Mouse (Mus musculus) right cerebral cortex, adult 2 months (tissue): ENCODE data around the gene Ddx58.

ENCODE experiments used
- DNase-seq, 2 experiments: peaks; one replicate each; pipeline ENCODE4 v3.0.0; 2021 to 2022; ENCODE audit warnings: low spot score in 2 of 2

The Ddx58 gene

GRCm38 (mm10) chr4:40182651-40183320 lies 56.8 kb downstream of the Ddx58 start:
- peak; percentile 71 to 75 for DNase-seq

DNA sequence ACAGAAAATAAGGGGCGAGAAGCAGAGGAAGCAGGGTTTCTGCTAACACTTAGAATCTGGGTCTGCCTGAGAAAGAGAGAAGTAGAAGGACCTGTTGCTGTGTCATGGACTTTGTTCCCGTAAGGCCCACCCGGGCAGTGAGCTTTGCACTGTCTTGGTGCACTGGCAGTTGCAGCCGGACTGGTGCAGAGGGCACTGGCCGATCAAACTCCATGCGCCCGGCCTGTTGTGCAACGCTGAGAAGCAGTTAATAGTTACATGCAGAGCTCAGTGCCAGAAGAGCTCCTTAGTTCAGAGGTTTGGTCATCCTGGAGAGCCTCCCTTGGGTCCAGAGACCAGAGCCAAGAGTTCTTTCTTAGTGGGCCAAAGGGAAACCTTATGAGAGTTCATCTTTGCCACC lies 57.9 kb downstream of the Ddx58 start:
- no peak for DNase-seq

GRCm38 (mm10) chr4:40180046-40180445 lies 59.6 kb downstream of the Ddx58 start:
- no peak for DNase-seq

DNA sequence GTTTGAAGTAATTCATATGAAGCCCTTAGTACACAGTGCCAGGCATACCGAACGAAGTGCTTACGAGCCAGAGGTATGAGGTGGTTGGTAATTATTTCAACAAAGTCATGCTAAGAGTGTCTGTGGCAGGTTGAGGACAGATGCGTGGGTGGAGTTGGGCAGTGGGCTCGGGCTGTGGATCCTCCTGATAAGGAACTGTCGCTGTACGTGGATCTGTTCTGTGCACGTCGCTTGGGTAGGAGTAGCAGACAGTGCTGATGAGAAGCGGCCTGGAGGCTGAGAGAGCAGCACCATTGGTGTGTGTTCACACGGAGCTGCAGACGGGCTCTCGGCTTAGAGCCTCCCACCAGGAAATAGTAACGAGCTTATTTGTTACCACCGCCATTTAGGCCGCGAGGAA lies 61.0 kb downstream of the Ddx58 start:
- no peak for DNase-seq

GRCm38 (mm10) chr4:40174321-40174720 lies 65.3 kb downstream of the Ddx58 start:
- DNase-seq, result no peak

DNA sequence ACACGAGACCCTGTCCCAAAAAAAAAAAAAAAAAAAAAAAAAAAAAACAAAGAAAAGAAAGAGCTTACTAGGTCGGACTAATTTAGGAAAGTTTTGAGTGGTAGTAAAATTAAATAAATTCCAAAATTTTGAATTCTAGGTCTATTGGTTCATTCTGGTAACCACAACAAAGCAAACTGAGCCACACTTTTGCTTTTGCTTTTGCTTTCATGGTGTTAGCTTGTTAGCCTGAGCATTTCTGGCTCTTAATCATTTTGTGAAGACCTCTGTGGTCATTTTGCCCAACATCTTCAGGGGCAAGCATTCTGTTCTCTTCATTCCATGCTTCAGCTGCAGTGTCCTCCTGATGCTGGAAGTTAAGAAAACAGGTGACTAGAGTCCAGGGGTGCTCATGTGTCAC lies 67.3 kb downstream of the Ddx58 start:
- no peak for DNase-seq

DNA sequence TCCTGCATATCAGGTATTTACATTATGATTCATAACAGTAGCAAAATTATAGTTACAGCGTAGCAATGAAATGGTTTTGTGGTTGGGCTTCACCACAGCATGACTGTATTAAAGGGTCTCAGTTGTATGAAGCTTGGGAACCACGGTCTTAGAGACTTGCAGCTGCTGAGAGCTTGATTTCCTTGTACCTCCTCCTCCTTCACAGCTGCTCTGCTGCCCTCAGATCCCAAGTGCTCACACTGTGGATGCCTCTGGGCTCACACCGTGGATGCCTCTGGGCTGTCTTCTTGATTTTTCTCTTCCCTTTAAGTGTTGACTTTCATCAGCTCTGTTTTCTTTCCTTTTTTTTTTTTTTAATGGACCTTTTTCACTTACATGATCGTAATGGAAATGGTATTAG lies 68.2 kb downstream of the Ddx58 start:
- no peak for DNase-seq

DNA sequence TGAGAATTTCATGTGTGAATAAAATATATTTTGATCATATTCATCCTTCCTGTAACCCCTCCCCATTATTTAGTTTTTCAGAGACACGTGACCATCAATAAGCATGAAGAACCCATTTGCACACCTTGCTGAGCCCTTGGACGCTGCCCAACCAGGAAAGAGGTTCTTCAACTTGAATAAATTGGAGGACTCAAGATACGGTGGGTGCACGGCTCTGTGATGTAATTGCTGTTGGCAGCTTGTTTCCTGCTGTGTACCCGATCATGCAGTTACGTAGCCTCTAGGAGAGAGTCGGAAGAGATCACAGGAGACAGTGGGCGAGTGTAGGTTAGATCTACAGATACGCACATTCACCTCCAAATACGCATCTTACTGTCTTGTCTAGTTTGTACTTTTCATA lies 76.0 kb downstream of the Ddx58 start:
- DNase-seq, result no peak

DNA sequence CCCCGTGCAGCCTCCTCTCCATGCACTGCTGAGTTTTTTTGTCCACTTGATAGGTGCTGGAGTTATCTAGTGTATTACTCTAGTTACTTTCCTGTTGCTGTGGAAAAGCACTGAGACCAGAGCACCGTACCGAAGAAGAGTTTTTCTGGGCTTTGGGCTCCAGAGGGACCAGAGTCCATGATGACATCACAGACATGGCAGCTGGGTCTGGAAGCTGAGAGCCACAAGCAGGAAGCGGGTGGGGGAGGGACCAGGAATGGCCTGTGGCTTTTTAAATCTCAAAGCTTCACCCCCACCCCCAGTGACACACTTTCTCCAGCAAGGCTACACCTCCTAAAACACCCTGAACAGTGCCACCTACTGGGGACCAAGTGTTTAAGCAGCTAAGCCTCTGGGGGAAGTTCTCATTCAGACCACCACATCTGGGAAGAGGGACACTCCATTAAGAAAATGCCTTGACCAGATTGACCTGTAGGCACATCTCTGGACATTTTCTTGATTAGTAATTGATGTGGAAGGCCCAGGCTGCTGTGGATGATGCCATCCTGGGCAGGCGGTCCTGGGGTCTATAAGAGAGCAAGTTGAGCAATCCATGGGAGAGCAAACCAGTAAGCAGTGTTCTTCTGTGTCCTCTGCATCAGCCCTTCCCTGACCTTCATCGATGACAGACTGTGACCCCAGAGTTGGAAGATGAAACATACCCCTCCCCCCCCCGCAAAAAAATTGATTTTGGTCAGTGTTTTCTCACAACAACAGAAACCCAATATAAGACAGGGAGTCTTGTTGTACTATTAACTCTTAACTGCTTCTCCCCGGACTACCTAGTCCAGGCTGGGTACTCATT lies 78.8 kb downstream of the Ddx58 start:
- no peak for DNase-seq

- DNase-seq, result no peak
Measured at GRCm38 (mm10) chr4:40158224-40158540, 81.4 kb downstream of the Ddx58 start.

GRCm38 (mm10) chr4:40157500-40158223 lies 82.0 kb downstream of the Ddx58 start:
- no peak for DNase-seq

- DNase-seq, result no peak
Measured at GRCm38 (mm10) chr4:40156582-40157499, 82.8 kb downstream of the Ddx58 start.

GRCm38 (mm10) chr4:40156153-40156552 lies 83.5 kb downstream of the Ddx58 start:
- no peak for DNase-seq

DNA sequence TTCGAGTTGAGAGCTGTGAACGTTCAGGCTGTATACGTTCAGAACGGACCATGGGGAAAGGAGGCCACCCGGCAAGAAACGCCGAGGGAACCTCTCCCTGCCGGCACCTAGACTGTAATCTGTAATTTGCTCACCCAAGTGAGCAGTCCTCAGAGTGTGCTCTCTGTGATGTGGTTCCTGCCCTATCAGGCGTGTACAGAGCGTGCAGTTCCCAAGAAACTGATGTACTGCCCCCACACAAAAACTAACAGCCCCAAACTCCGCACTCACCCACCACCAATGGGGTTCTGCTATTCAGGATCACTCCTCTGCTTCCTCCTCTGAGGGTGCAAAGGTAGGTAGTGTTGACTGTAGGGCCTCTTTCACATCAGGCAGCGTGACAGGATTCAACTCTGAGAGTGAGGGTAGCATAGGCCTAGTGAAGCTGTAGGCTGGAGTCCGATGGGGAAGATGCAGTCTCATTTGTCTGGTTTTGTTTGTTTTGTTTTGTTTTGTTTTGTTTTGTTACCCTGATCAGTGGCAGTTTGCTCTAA lies 84.1 kb downstream of the Ddx58 start:
- no peak for DNase-seq

DNA sequence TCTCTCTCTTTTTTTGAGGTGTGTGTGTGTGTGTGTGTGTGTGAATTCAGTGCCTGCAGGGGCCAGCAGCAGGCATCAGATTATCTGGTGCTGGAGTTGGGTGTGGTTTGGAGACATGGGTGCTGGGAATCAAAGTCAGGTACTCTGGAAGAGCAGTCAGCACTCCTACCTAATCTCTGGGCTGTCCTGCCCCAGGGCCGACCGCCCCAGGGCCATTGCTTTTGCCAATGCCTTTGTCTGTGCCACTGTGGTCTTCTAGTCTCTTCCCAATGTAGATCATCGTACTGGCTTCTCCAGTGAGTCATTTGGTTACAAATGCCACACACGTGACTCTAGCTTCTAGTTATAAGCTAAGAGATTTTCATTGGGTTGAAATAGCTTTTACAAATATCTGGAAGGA lies 84.9 kb downstream of the Ddx58 start:
- DNase-seq, result no peak
